Mouse (Mus musculus) kidney, adult 2 months (tissue): Measurements from ENCODE around the gene Col19a1. TPM values are rescaled to one million over a fixed set of nuclear protein-coding genes. Genes with fewer than 3 reads are reported as not detected.

ENCODE experiments used
- DNase-seq: peaks from one replicate; pipeline ENCODE4 v3.0.0; 2021
- H3K27ac ChIP-seq: fragments of 200-500 bp; 2 replicates; pipeline ENCODE4 v1.5.1; 2012; ENCODE audit warnings: low read depth, low read length, control low read depth, inconsistent platforms; ENCODE audit not compliant: insufficient read depth
- H3K27me3 ChIP-seq: fragments of 200-500 bp; replicated peaks from 2 replicates; pipeline ENCODE4 v1.6.1; 2012; ENCODE audit warnings: mild to moderate bottlenecking, moderate library complexity, low read length, inconsistent platforms; ENCODE audit not compliant: control insufficient read depth, insufficient read depth
- H3K36me3 ChIP-seq: fragments of 200-500 bp; 2 replicates; pipeline ENCODE4 v1.6.1; 2012; ENCODE audit warnings: mild to moderate bottlenecking, moderate library complexity, low read length, inconsistent platforms; ENCODE audit not compliant: control insufficient read depth, insufficient read depth
- H3K4me1 ChIP-seq: fragments of 200-500 bp; 2 replicates; pipeline ENCODE4 v1.6.1; 2011; ENCODE audit warnings: low read length; ENCODE audit not compliant: control insufficient read depth, insufficient read depth
- H3K4me3 ChIP-seq: fragments of 200-500 bp; 2 replicates; pipeline ENCODE4 v1.5.1; 2011; ENCODE audit warnings: mild to moderate bottlenecking, low read depth, low read length, control low read depth; ENCODE audit not compliant: insufficient read depth
- CTCF ChIP-seq: fragments of 200-500 bp; conservative IDR thresholded peaks from 2 replicates; pipeline ENCODE4 v1.5.1; 2011; ENCODE audit warnings: low read depth, mild to moderate bottlenecking, control low read depth, low read length, moderate library complexity, mixed read lengths; ENCODE audit not compliant: insufficient read depth, insufficient read length
- POLR2A ChIP-seq: fragments of 200-500 bp; IDR thresholded peaks from one replicate; pipeline ENCODE4 v1.6.1; 2011; ENCODE audit warnings: low read depth, low read length, control low read depth
- WGBS: fragments of 180-500 bp; shearing (Covaris S2); methylation state at CpG from one replicate; pipeline ENCODE4 v1.1.7; 2018; 5-methylcytosine and 5-hydroxymethylcytosine counted together
- polyA plus RNA-seq: library from polyadenylated mRNA; depleted of rRNA; stranded (reverse); fragments of >200 nt; gene quantifications from 2 replicates; pipeline ENCODE4 v1.2.3, GENCODE M21; 2012

The Col19a1 gene
- polyA plus RNA-seq, 1 experiment: 0.03 TPM

GRCm38 (mm10) chr1:24458015-24458414 is 129.3 kb downstream of the Col19a1 start:
- Histone ChIP-seq H3K4me3 (no peak overlapping the region), H3K27me3 (no peaks in the 10 kb centered on the region), H3K4me1 (no peaks in the 10 kb centered on the region), H3K27ac (no peak overlapping the region), H3K36me3 (no peaks in the 10 kb centered on the region)
- TF ChIP-seq POLR2A (no peak), CTCF (no peak)
- WGBS: 74% methylated on average over 2 of the region's 2 CpGs
- DNase-seq: no peak

- WGBS: 65% methylated on average over 10 of the region's 10 CpGs
- no peaks in the 10 kb centered on the region for H3K27me3 ChIP-seq
- no peak overlapping the region for H3K4me3 ChIP-seq
- no peak overlapping the region for H3K27ac ChIP-seq
- no peak for DNase-seq
- no peaks in the 10 kb centered on the region for H3K4me1 ChIP-seq
- TF ChIP-seq POLR2A: no peak
- TF ChIP-seq CTCF: no peak
- no peaks in the 10 kb centered on the region for H3K36me3 ChIP-seq
Observed at GRCm38 (mm10) chr1:24452572-24453269, 134.6 kb downstream of the Col19a1 start.

- Histone ChIP-seq H3K4me1 (no peaks in the 10 kb centered on the region), H3K4me3 (no peak overlapping the region), H3K36me3 (no peaks in the 10 kb centered on the region), H3K27me3 (no peaks in the 10 kb centered on the region), H3K27ac (no peak overlapping the region)
- no peak for TF ChIP-seq CTCF
- no peak for TF ChIP-seq POLR2A
- WGBS: 81% methylated on average over 7 of the region's 7 CpGs
- no peak for DNase-seq
Observed at GRCm38 (mm10) chr1:24452159-24452558, 135.1 kb downstream of the Col19a1 start.

- Histone ChIP-seq H3K27me3 (no peaks in the 10 kb centered on the region; the same call in 1 of the 2 replicates), H3K27ac (no peak overlapping the region), H3K4me3 (no peak overlapping the region), H3K36me3 (no peaks in the 10 kb centered on the region), H3K4me1 (no peaks in the 10 kb centered on the region)
- no peak for TF ChIP-seq POLR2A
- TF ChIP-seq CTCF: no peak
- no peak for DNase-seq
Observed at GRCm38 (mm10) chr1:24437425-24437824, 149.8 kb downstream of the Col19a1 start.

- H3K4me3 ChIP-seq: no peak overlapping the region
- no peaks in the 10 kb centered on the region for H3K4me1 ChIP-seq
- TF ChIP-seq CTCF: no peak
- TF ChIP-seq POLR2A: no peak
- DNase-seq: no peak
- H3K27ac ChIP-seq: no peak overlapping the region
- 91% methylated on average over 5 of the region's 5 CpGs for WGBS
- H3K27me3 ChIP-seq: no peaks in the 10 kb centered on the region
- no peaks in the 10 kb centered on the region for H3K36me3 ChIP-seq
Observed at GRCm38 (mm10) chr1:24428306-24428705, 159.0 kb downstream of the Col19a1 start.

- Histone ChIP-seq H3K27me3 (no peaks in the 10 kb centered on the region), H3K27ac (no peak overlapping the region), H3K36me3 (no peaks in the 10 kb centered on the region), H3K4me3 (no peak overlapping the region), H3K4me1 (no peaks in the 10 kb centered on the region)
- DNase-seq: peak; percentile 36
- WGBS: 23% methylated on average over 8 of the region's 8 CpGs
- TF ChIP-seq CTCF (peak; percentile 54), POLR2A (no peak)
Observed at GRCm38 (mm10) chr1:24378125-24378821, 209.0 kb downstream of the Col19a1 start.

- no peaks in the 10 kb centered on the region for H3K27me3 ChIP-seq
- TF ChIP-seq POLR2A (no peak), CTCF (peak; percentile 47; the same call in 1 of the 2 replicates)
- H3K36me3 ChIP-seq: no peaks in the 10 kb centered on the region
- WGBS: 24% methylated on average over 2 of the region's 2 CpGs
- no peak overlapping the region for H3K27ac ChIP-seq
- DNase-seq: peak; percentile 69
- H3K4me1 ChIP-seq: no peaks in the 10 kb centered on the region
- no peak overlapping the region for H3K4me3 ChIP-seq
Observed at GRCm38 (mm10) chr1:24374902-24375301, 212.4 kb downstream of the Col19a1 start.
